Mouse (Mus musculus) C2C12 (cell line): Measurements from ENCODE around the gene Tbx1. TPM values are rescaled to one million over a fixed set of nuclear protein-coding genes. Genes with fewer than 3 reads are reported as not detected.
A peak's percentile ranks its signal among the peaks of the same experiment; 100 is the strongest.

Experiments
- H3K27me3 ChIP-seq: one replicate; pipeline ENCODE4 v1.6.1; 2011; ENCODE audit not compliant: control insufficient read depth, insufficient read depth, insufficient read length
- H3K36me3 ChIP-seq: one replicate; pipeline ENCODE4 v1.6.1; 2011; ENCODE audit not compliant: control insufficient read depth, insufficient read depth
- H3K4me3 ChIP-seq: one replicate; pipeline ENCODE4 v1.5.1; 2011; ENCODE audit warnings: mild to moderate bottlenecking, control low read depth; ENCODE audit not compliant: poor library complexity, insufficient read depth, severe bottlenecking
- H3K79me2 ChIP-seq: one replicate; pipeline ENCODE4 v1.6.1; 2011; ENCODE audit not compliant: control insufficient read depth, insufficient read depth
- H3K79me3 ChIP-seq: one replicate; pipeline ENCODE4 v1.6.1; 2011; ENCODE audit warnings: low read depth, control low read depth
- H3ac ChIP-seq: one replicate; pipeline ENCODE3; 2011; ENCODE audit warnings: low read depth; ENCODE audit not compliant: control insufficient read depth, insufficient read length
- CEBPB ChIP-seq: IDR thresholded peaks from one replicate; pipeline ENCODE4 v1.6.1; 2011; ENCODE audit warnings: low read depth, mild to moderate bottlenecking, control low read depth, moderate library complexity
- CTCF ChIP-seq: IDR thresholded peaks from one replicate; pipeline ENCODE4 v1.5.1; 2011; ENCODE audit not compliant: control insufficient read depth, insufficient read depth, insufficient read length
- FOSL1 ChIP-seq: IDR thresholded peaks from one replicate; pipeline ENCODE4 v1.8.0; 2011; ENCODE audit warnings: mild to moderate bottlenecking, low read length; ENCODE audit not compliant: poor library complexity, insufficient read depth, severe bottlenecking
- MAX ChIP-seq: IDR thresholded peaks from one replicate; pipeline ENCODE4 v1.6.1; 2011; ENCODE audit warnings: mild to moderate bottlenecking, control low read depth
- MYOD1 ChIP-seq: IDR thresholded peaks from one replicate; pipeline ENCODE4 v1.6.1; 2011; ENCODE audit warnings: low read depth; ENCODE audit not compliant: control insufficient read depth, insufficient read length
- MYOG ChIP-seq: IDR thresholded peaks from one replicate; pipeline ENCODE4 v1.6.1; 2011; ENCODE audit not compliant: control insufficient read depth, insufficient read length; ENCODE audit errors: extremely low read depth
- USF1 ChIP-seq: IDR thresholded peaks from one replicate; pipeline ENCODE4 v1.6.1; 2011; ENCODE audit warnings: low read depth, mild to moderate bottlenecking, control low read depth, moderate library complexity
- polyA plus RNA-seq: library from polyadenylated mRNA; unstranded; fragments of >200 nt; fragmentation: generic; extraction: Trizol; gene quantifications from one replicate; pipeline ENCODE4 v1.2.1, GENCODE M21; 2012; ENCODE audit warnings: missing spikeins

The Tbx1 gene
- polyA plus RNA-seq, 1 experiment, result 12.1 TPM

GRCm38 (mm10) chr16:18588738-18589055, 1.8 kb downstream of the Tbx1 start:
- Histone ChIP-seq H3K36me3 (peaks cover 3% of the 10 kb centered on the region), H3K4me3 (no peak overlapping the region), H3K27me3 (no peaks in the 10 kb centered on the region), H3K79me2 (peaks cover 18% of the 10 kb centered on the region), H3ac (no peak overlapping the region), H3K79me3 (peaks cover 2% of the 10 kb centered on the region)
- TF ChIP-seq CEBPB (no peak), USF1 (no peak), FOSL1 (no peak), MYOD1 (no peak), MYOG (no peak), MAX (no peak), CTCF (no peak)

DNA sequence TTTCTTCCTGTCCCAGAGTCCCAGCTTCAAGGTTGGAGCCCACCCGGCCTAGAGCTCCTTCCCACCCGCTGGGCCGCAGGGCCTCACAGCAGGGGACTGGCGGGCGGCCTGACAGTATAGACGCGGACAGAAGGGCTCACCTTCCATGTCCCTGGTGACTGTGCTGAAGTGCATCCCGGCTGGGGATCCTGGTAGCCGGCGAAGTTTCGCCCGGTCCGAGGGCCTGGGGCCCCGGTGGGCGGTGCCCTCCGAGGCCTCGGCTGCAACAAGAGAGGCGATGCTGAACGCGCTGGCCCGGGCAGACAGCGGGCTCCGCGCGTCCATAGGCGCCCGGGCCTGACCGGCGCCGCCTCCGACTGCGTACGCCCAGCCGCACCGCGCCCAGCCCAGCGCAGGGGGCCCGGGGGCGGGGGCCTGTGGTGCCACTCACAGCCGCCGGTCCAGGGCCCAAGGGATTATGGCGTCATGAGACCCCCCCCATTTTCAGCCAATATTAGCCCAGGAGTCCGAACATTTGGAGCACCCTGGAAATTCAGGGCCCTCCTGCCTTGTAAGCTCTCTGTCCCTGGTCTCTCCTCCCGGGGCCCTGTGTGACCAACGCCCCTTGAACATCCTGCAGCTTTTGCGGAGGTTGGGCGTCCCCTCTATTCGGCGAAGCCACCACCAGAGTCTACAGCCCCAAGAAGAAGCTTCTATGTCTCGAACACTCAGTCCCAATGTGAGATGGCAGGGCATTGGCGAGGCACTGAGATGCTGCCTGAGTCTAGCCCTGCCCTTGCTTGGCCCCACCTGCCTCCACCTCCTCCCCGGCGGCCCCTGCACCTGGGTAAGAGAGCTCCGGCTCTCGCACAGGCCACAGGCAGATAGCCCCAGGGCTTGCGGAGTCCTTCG, 2.4 kb downstream of the Tbx1 start:
- Histone ChIP-seq H3K79me2 (peaks cover 18% of the 10 kb centered on the region), H3ac (no peak overlapping the region), H3K36me3 (peaks cover 9% of the 10 kb centered on the region), H3K27me3 (no peaks in the 10 kb centered on the region), H3K79me3 (peaks cover 2% of the 10 kb centered on the region), H3K4me3 (no peak overlapping the region)
- no peak for TF ChIP-seq USF1
- TF ChIP-seq MAX, result no peak
- no peak for TF ChIP-seq CTCF
- TF ChIP-seq CEBPB, result no peak
- no peak for TF ChIP-seq MYOD1
- TF ChIP-seq MYOG, result no peak
- TF ChIP-seq FOSL1, result no peak

DNA sequence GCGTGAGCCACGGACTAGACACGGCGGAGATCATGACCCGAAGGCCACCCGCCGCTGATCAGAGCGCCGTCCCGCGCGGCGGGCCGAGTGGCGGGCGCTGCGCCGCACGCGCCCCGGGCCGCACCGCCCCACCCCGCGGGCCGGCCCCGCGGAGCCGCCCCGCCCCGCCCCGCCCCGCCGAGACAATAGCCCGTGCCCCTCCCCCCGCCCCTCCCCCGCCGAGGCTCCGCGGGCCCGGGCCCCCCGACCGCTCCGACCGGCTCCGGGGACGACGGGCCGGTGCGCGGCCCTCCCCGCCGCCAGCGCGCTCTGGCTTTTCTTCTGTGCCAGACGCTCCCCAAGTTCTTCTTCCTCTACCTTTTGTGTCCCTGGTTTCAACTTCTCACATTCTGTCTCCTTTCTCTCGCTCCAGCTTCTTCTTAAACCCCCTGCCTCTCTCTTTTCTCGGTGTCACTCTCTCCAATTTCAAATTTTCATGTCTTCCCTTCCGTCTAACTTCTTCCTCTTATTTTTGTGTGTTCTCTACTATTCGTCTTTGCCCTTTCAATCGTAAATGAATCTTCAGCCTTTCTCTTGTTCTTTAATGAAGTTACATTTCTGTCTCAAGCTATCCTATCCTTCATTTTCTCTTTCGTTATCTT, 3.4 kb downstream of the Tbx1 start:
- Histone ChIP-seq H3K4me3 (peak overlapping the region; percentile 42), H3ac (peak overlapping the region; percentile 91), H3K79me2 (peaks cover 18% of the 10 kb centered on the region), H3K79me3 (peaks cover 2% of the 10 kb centered on the region), H3K27me3 (no peaks in the 10 kb centered on the region), H3K36me3 (peaks cover 13% of the 10 kb centered on the region)
- no peak for TF ChIP-seq MYOG
- no peak for TF ChIP-seq CTCF
- no peak for TF ChIP-seq MYOD1
- TF ChIP-seq USF1, result no peak
- TF ChIP-seq CEBPB, result no peak
- no peak for TF ChIP-seq FOSL1
- TF ChIP-seq MAX, result no peak

GRCm38 (mm10) chr16:18586076-18586905, 4.2 kb downstream of the Tbx1 start:
- Histone ChIP-seq H3K79me2 (peaks cover 18% of the 10 kb centered on the region), H3ac (peak overlapping the region; percentile 91)
- TF ChIP-seq USF1, result no peak
- TF ChIP-seq CEBPB, result no peak
- no peak for TF ChIP-seq FOSL1
- TF ChIP-seq CTCF, result no peak
- no peak for TF ChIP-seq MYOG
- TF ChIP-seq MAX, result no peak
- TF ChIP-seq MYOD1, result no peak

GRCm38 (mm10) chr16:18585676-18586075, 4.8 kb downstream of the Tbx1 start:
- Histone ChIP-seq H3K4me3 (peak overlapping the region; percentile 42), H3ac (peak overlapping the region; percentile 64), H3K79me2 (peaks cover 18% of the 10 kb centered on the region), H3K36me3 (peaks cover 22% of the 10 kb centered on the region), H3K27me3 (no peaks in the 10 kb centered on the region), H3K79me3 (peaks cover 2% of the 10 kb centered on the region)
- no peak for TF ChIP-seq USF1
- TF ChIP-seq FOSL1, result no peak
- TF ChIP-seq CEBPB, result no peak
- TF ChIP-seq MYOD1, result no peak
- TF ChIP-seq CTCF, result no peak
- no peak for TF ChIP-seq MAX
- TF ChIP-seq MYOG, result no peak

More at GRCm38 (mm10) chr16:18586076-18586905, 4.2 kb downstream of the Tbx1 start:
- Histone ChIP-seq H3K27me3 (no peaks in the 10 kb centered on the region), H3K79me3 (peaks cover 2% of the 10 kb centered on the region), H3K4me3 (peak overlapping the region; percentile 42), H3K36me3 (peaks cover 17% of the 10 kb centered on the region)
